8 mouse cellular contexts compared by ENCODE assay signal in genomic region chr14:31829761-31830562, GRCm38 (mm10). TPM values are rescaled to one million over a fixed set of nuclear protein-coding genes. Genes with fewer than 3 reads are reported as not detected.
A peak's percentile ranks its signal among the peaks of the same experiment; 100 is the strongest.
DNase-seq lines count a peak whose midpoint lies in the region; ATAC-seq lines count a peak whose summit lies in the region.

No protein-coding gene starts in this region.

- no peaks in the 10 kb centered on the region for H3K9me3 ChIP-seq in embryonic facial prominence, embryonic 15.5 days (replicated peaks)
- no peaks in the 10 kb centered on the region for H3K9me3 ChIP-seq in heart, embryonic 13.5 days
- no peaks in the 10 kb centered on the region for H3K9me3 ChIP-seq in liver, embryonic 13.5 days (replicated peaks)
- no peaks in the 10 kb centered on the region for H3K9me3 ChIP-seq in stomach, embryonic 14.5 days (ENCODE audit: control insufficient read depth, low read depth, low read length)

- peak overlapping the region; percentile 66 for H3K9ac ChIP-seq in embryonic facial prominence, embryonic 15.5 days
- peak overlapping the region; percentile 93 for H3K9ac ChIP-seq in heart, embryonic 13.5 days
- H3K9ac ChIP-seq in liver, embryonic 13.5 days, result peak overlapping the region; percentile 88
- H3K9ac ChIP-seq in stomach, embryonic 14.5 days (replicated peaks; ENCODE audit: low read depth, low read length), result peak overlapping the region; percentile 81

- H3K27ac ChIP-seq in embryonic facial prominence, embryonic 15.5 days (replicated peaks), result peak overlapping the region; percentile 91
- H3K27ac ChIP-seq in heart, embryonic 13.5 days (replicated peaks), result peak overlapping the region; percentile 94
- peak overlapping the region; percentile 85 for H3K27ac ChIP-seq in liver, embryonic 13.5 days
- peak overlapping the region; percentile 92 for H3K27ac ChIP-seq in stomach, embryonic 14.5 days (ENCODE audit: low read length)

- no peaks in the 10 kb centered on the region for H3K27me3 ChIP-seq in embryonic facial prominence, embryonic 15.5 days
- H3K27me3 ChIP-seq in heart, embryonic 13.5 days (replicated peaks), result no peaks in the 10 kb centered on the region
- no peaks in the 10 kb centered on the region for H3K27me3 ChIP-seq in liver, embryonic 13.5 days
- H3K27me3 ChIP-seq in stomach, embryonic 14.5 days (ENCODE audit: control insufficient read depth, insufficient read depth, low read length), result no peaks in the 10 kb centered on the region

- peak; percentile 23 for DNase-seq in 3T3-L1 (ENCODE audit: low read depth, low spot score)
- peak; percentile 26 to 27 for DNase-seq in adrenal gland, postnatal 4 days (ENCODE audit: low spot score in 2 of 2)
- peak; percentile 75 for DNase-seq in kidney, postnatal 10 days
- peak; percentile 58 for DNase-seq in liver, embryonic 13.5 days
- DNase-seq in natural killer cell, adult 2 months (ENCODE audit: low spot score in 2 of 2), result peak; percentile 28 to 57

- no peaks in the 10 kb centered on the region for H3K36me3 ChIP-seq in embryonic facial prominence, embryonic 15.5 days
- no peaks in the 10 kb centered on the region for H3K36me3 ChIP-seq in heart, embryonic 13.5 days
- H3K36me3 ChIP-seq in liver, embryonic 13.5 days, result no peaks in the 10 kb centered on the region
- H3K36me3 ChIP-seq in stomach, embryonic 14.5 days (ENCODE audit: control insufficient read depth, insufficient read depth, low read length), result no peaks in the 10 kb centered on the region

- ATAC-seq in embryonic facial prominence, embryonic 15.5 days (ENCODE audit: insufficient number of reproducible peaks, low FRiP score, low TSS enrichment, low read depth), result peak; percentile 86
- peak; percentile 63 for ATAC-seq in heart, embryonic 13.5 days (ENCODE audit: extremely low read depth, insufficient number of reproducible peaks, low FRiP score, low TSS enrichment)
- ATAC-seq in liver, embryonic 13.5 days (ENCODE audit: low read depth), result peak; percentile 69
- peak; percentile 23 for ATAC-seq in stomach, embryonic 14.5 days (ENCODE audit: insufficient number of reproducible peaks, insufficient read depth, low FRiP score, low read depth)

- peak overlapping the region; percentile 88 for H3K4me2 ChIP-seq in embryonic facial prominence, embryonic 15.5 days (replicated peaks)
- H3K4me2 ChIP-seq in heart, embryonic 13.5 days, result peak overlapping the region; percentile 78
- peak overlapping the region; percentile 96 for H3K4me2 ChIP-seq in liver, embryonic 13.5 days
- peak overlapping the region; percentile 53 for H3K4me2 ChIP-seq in stomach, embryonic 14.5 days (replicated peaks; ENCODE audit: low read depth, low read length)

- under 1% methylated on average over 87 of the region's 97 CpGs for WGBS in embryonic facial prominence, embryonic 15.5 days
- 1% methylated on average over 88 of the region's 97 CpGs for WGBS in heart, embryonic 13.5 days
- WGBS in liver, embryonic 13.5 days (ENCODE audit: insufficient replicate concordance), result under 1% methylated on average over 89 of the region's 97 CpGs
- WGBS in stomach, embryonic 14.5 days, result under 1% methylated on average over 96 of the region's 97 CpGs

- no peaks in the 10 kb centered on the region for H3K4me1 ChIP-seq in embryonic facial prominence, embryonic 15.5 days
- peaks cover 24% of the 10 kb centered on the region for H3K4me1 ChIP-seq in heart, embryonic 13.5 days
- peaks cover 31% of the 10 kb centered on the region for H3K4me1 ChIP-seq in liver, embryonic 13.5 days (replicated peaks)
- no peaks in the 10 kb centered on the region; the same call in 1 of the 2 replicates for H3K4me1 ChIP-seq in stomach, embryonic 14.5 days (ENCODE audit: control insufficient read depth, insufficient read depth, low read length)

- H3K4me3 ChIP-seq in embryonic facial prominence, embryonic 15.5 days (replicated peaks), result peak overlapping the region; percentile 96
- H3K4me3 ChIP-seq in heart, embryonic 13.5 days, result peak overlapping the region; percentile 93
- peak overlapping the region; percentile 87 for H3K4me3 ChIP-seq in liver, embryonic 13.5 days (replicated peaks)
- H3K4me3 ChIP-seq in stomach, embryonic 14.5 days (ENCODE audit: low read depth, low read length), result peak overlapping the region; percentile 80

RNA-seq across cellular contexts. Expression of gene Ankrd28, which starts 0.5 kb away (rescaled TPM):
- 10 to 100 TPM; 38.1 to 47.9 TPM for total RNA-seq in adrenal gland, postnatal 4 days (2021)
- polyA plus RNA-seq in embryonic facial prominence, embryonic 15.5 days (2015; fragmentation: Nextera tagmentation; extraction: Ambion mirVana), result 8.6 and 9.8 TPM in 2 replicates
- 4.8 and 4.9 TPM in 2 replicates for polyA plus RNA-seq in heart, embryonic 13.5 days (2015; fragmentation: Nextera tagmentation; extraction: Ambion mirVana)
- 3.0 and 4.2 TPM in 2 replicates for polyA plus RNA-seq in liver, embryonic 13.5 days (2015; fragmentation: Nextera tagmentation; extraction: Ambion mirVana)
- polyA plus RNA-seq in stomach, embryonic 14.5 days (2014; fragmentation: Nextera tagmentation; extraction: Ambion mirVana), result 11.4 and 12.1 TPM in 2 replicates

Comparison
In these comparisons a context has a peak if more than half of its experiments do, and no peak if none do; other contexts are left out.
1. Peak in every context shown above with its lines: DNase-seq, ATAC-seq, H3K4me3 ChIP-seq and H3K27ac ChIP-seq.
2. DNase-seq: peak in every context shown above with its lines; median percentile 75 in kidney, postnatal 10 days; 58 in liver, embryonic 13.5 days; 42 in natural killer cell, adult 2 months; 26 in adrenal gland, postnatal 4 days; 23 in 3T3-L1.
3. ATAC-seq: peak in every context shown above with its lines; median percentile 86 in embryonic facial prominence, embryonic 15.5 days; 69 in liver, embryonic 13.5 days; 63 in heart, embryonic 13.5 days; 23 in stomach, embryonic 14.5 days.